Mouse (Mus musculus): Measurements from ENCODE around the gene Plcb4. TPM values are rescaled to one million over a fixed set of nuclear protein-coding genes. Genes with fewer than 3 reads are reported as not detected.

Gene Plcb4
- polyA plus RNA-seq, 1 experiment from 2014 or later: 33.8 TPM

DNA sequence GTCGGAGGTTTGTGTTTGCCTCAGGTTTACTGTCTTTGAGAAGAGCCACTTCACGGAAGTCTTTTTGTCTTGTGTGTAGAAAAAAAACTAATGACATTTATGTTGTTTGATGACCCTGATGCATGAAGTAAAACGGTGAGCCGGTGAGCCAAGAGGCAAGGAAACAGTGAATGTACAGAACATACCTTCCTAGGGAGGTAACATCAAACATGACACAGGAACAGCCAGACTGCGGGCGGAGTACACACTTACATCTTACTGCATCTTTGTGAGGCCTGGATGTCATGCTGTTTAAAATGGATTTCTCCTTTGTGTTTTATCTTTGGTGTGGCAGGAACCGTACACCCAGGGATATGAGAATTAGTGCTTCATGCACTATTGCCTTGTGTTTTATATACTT is 340.1 kb downstream of the Plcb4 start:
- Histone ChIP-seq H3K4me2 (no peak overlapping the region), H3K27ac (ENCODE audit: low read depth, low read length) (no peak overlapping the region), H3K9ac (ENCODE audit: low read depth, low read length) (no peak overlapping the region), H3K4me1 (ENCODE audit: control insufficient read depth, insufficient read depth, low read length) (no peaks in the 10 kb centered on the region), H3K4me3 (ENCODE audit: low read depth, low read length) (no peak overlapping the region), H3K27me3 (ENCODE audit: control insufficient read depth, insufficient read depth, low read length) (no peaks in the 10 kb centered on the region), H3K36me3 (ENCODE audit: control insufficient read depth, insufficient read depth, low read length) (peaks cover 2% of the 10 kb centered on the region; the same call in 1 of the 2 replicates), H3K9me3 (replicated peaks; ENCODE audit: control insufficient read depth, low read length) (no peaks in the 10 kb centered on the region)
- WGBS (ENCODE audit: insufficient replicate concordance): 91% methylated on average over 7 of the region's 7 CpGs
- no peak for ATAC-seq (replicated peaks; ENCODE audit: insufficient number of reproducible peaks, low FRiP score, low TSS enrichment)

- H3K4me2 ChIP-seq: no peak overlapping the region
- no peaks in the 10 kb centered on the region for H3K4me1 ChIP-seq (ENCODE audit: control insufficient read depth, insufficient read depth, low read length)
- no peaks in the 10 kb centered on the region for H3K9me3 ChIP-seq (replicated peaks; ENCODE audit: control insufficient read depth, low read length)
- H3K27me3 ChIP-seq (ENCODE audit: control insufficient read depth, insufficient read depth, low read length): no peaks in the 10 kb centered on the region
- H3K4me3 ChIP-seq (ENCODE audit: low read depth, low read length): no peak overlapping the region
- H3K36me3 ChIP-seq (ENCODE audit: control insufficient read depth, insufficient read depth, low read length): peaks cover 2% of the 10 kb centered on the region; the same call in 1 of the 2 replicates
- H3K27ac ChIP-seq (ENCODE audit: low read depth, low read length): no peak overlapping the region
- no peak for ATAC-seq (replicated peaks; ENCODE audit: insufficient number of reproducible peaks, low FRiP score, low TSS enrichment)
- 72% methylated on average over 1 of the region's 1 CpGs for WGBS (ENCODE audit: insufficient replicate concordance)
- no peak overlapping the region for H3K9ac ChIP-seq (ENCODE audit: low read depth, low read length)
Observed at GRCm38 (mm10) chr2:135999361-135999760, 340.6 kb downstream of the Plcb4 start.

DNA sequence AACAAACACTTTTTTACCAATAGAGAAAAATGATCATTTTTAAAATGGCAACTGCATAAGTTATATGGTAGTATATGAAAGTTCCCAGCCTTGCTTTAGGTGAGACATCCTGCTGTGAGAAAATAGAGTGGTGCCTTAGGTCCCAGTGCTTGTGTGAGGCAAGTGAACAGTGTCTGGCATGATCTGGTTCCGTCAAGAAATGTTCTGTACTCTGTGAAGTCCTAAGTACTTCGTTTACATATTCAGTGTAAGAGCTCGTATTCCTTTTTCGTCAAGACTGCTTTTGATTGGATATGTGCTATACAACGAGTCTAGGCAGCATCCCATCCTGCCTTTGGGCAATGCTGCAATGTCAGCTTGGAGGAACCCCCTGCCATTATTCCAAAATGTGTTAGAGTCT is 342.1 kb downstream of the Plcb4 start:
- Histone ChIP-seq H3K9me3 (replicated peaks; ENCODE audit: control insufficient read depth, low read length) (no peaks in the 10 kb centered on the region), H3K4me1 (ENCODE audit: control insufficient read depth, insufficient read depth, low read length) (no peaks in the 10 kb centered on the region), H3K4me3 (ENCODE audit: low read depth, low read length) (no peak overlapping the region), H3K4me2 (no peak overlapping the region), H3K36me3 (ENCODE audit: control insufficient read depth, insufficient read depth, low read length) (peaks cover 2% of the 10 kb centered on the region; the same call in 1 of the 2 replicates), H3K27me3 (ENCODE audit: control insufficient read depth, insufficient read depth, low read length) (no peaks in the 10 kb centered on the region), H3K27ac (ENCODE audit: low read depth, low read length) (no peak overlapping the region), H3K9ac (ENCODE audit: low read depth, low read length) (no peak overlapping the region)
- WGBS (ENCODE audit: insufficient replicate concordance): 70% methylated on average over 5 of the region's 5 CpGs
- ATAC-seq (replicated peaks; ENCODE audit: insufficient number of reproducible peaks, low FRiP score, low TSS enrichment): no peak

DNA sequence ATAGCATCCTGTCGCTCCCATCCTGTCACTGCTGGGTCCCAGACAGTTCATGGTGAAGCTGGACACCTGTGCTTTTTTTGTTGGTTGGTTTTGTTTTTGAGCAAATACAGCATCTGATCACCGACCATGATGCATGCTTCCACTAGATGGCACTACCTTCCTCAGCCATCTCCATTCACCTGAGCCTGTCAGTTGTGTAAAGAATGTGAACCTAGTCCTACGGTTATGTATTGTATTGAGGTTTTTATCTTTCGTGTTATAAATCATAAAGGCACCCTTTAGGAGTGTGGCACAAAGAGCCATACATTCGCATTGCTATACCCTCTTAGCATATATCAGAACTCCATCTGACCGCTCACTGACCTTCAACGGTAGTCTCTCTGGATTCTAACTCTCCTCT is 343.3 kb downstream of the Plcb4 start:
- Histone ChIP-seq H3K4me1 (ENCODE audit: control insufficient read depth, insufficient read depth, low read length) (no peaks in the 10 kb centered on the region), H3K27ac (ENCODE audit: low read depth, low read length) (no peak overlapping the region), H3K4me2 (no peak overlapping the region), H3K9ac (ENCODE audit: low read depth, low read length) (no peak overlapping the region), H3K9me3 (replicated peaks; ENCODE audit: control insufficient read depth, low read length) (no peaks in the 10 kb centered on the region), H3K4me3 (ENCODE audit: low read depth, low read length) (no peak overlapping the region), H3K36me3 (ENCODE audit: control insufficient read depth, insufficient read depth, low read length) (peaks cover 2% of the 10 kb centered on the region; the same call in 1 of the 2 replicates), H3K27me3 (ENCODE audit: control insufficient read depth, insufficient read depth, low read length) (no peaks in the 10 kb centered on the region)
- no peak for ATAC-seq (replicated peaks; ENCODE audit: insufficient number of reproducible peaks, low FRiP score, low TSS enrichment)
- WGBS (ENCODE audit: insufficient replicate concordance): 56% methylated on average over 7 of the region's 7 CpGs

DNA sequence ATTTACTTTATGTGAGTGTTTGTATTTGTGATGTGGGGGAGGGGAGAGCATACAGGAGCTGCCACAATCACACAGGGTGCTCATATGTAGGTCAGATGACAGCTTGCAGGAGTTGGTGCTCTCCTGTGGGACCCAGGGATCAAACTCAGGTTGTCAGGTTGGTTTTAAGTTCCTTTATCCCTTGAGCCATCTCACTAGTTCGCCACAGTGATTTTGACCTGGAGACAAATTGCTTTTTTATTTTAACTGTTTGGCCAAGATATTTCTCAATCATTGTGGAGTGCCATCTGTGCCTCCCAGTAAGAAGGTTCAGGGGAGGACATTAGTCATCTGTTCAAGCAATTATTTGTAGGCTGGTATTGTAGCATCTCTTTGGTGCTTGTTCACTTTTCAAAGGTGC is 345.0 kb downstream of the Plcb4 start:
- no peak overlapping the region for H3K27ac ChIP-seq (ENCODE audit: low read depth, low read length)
- no peaks in the 10 kb centered on the region for H3K4me1 ChIP-seq (ENCODE audit: control insufficient read depth, insufficient read depth, low read length)
- no peak overlapping the region for H3K4me2 ChIP-seq
- H3K9me3 ChIP-seq (replicated peaks; ENCODE audit: control insufficient read depth, low read length): no peaks in the 10 kb centered on the region
- ATAC-seq (replicated peaks; ENCODE audit: insufficient number of reproducible peaks, low FRiP score, low TSS enrichment): no peak
- H3K4me3 ChIP-seq (ENCODE audit: low read depth, low read length): no peak overlapping the region
- H3K36me3 ChIP-seq (ENCODE audit: control insufficient read depth, insufficient read depth, low read length): peaks cover 3% of the 10 kb centered on the region; the same call in 1 of the 2 replicates
- 78% methylated on average over 1 of the region's 1 CpGs for WGBS (ENCODE audit: insufficient replicate concordance)
- H3K27me3 ChIP-seq (ENCODE audit: control insufficient read depth, insufficient read depth, low read length): no peaks in the 10 kb centered on the region
- no peak overlapping the region for H3K9ac ChIP-seq (ENCODE audit: low read depth, low read length)

DNA sequence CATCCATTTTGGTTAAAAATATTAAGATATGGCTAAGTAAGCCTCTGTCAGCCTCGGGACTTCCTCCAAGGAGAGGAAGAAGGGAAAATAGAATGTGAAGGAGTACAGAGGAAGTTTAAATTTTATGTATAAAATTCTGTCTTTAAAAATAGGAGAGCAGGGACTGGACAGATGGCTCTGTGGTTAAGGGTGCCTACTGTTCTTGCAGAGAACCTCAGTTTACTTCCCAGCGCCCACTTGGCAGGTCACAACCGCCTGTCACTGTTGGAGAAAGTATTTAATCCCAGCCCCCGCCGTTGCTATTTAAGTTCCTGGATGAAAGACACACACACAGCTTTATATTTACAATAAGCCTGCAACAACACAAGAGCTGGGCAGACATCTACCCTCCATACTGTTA is 347.5 kb downstream of the Plcb4 start:
- Histone ChIP-seq H3K27ac (ENCODE audit: low read depth, low read length) (no peak overlapping the region), H3K9ac (ENCODE audit: low read depth, low read length) (no peak overlapping the region), H3K4me3 (ENCODE audit: low read depth, low read length) (no peak overlapping the region), H3K36me3 (ENCODE audit: control insufficient read depth, insufficient read depth, low read length) (peaks cover 4% of the 10 kb centered on the region; the same call in 1 of the 2 replicates), H3K4me1 (ENCODE audit: control insufficient read depth, insufficient read depth, low read length) (no peaks in the 10 kb centered on the region), H3K4me2 (no peak overlapping the region), H3K27me3 (ENCODE audit: control insufficient read depth, insufficient read depth, low read length) (no peaks in the 10 kb centered on the region), H3K9me3 (replicated peaks; ENCODE audit: control insufficient read depth, low read length) (no peaks in the 10 kb centered on the region)
- no peak for ATAC-seq (replicated peaks; ENCODE audit: insufficient number of reproducible peaks, low FRiP score, low TSS enrichment)
- 87% methylated on average over 5 of the region's 5 CpGs for WGBS (ENCODE audit: insufficient replicate concordance)

DNA sequence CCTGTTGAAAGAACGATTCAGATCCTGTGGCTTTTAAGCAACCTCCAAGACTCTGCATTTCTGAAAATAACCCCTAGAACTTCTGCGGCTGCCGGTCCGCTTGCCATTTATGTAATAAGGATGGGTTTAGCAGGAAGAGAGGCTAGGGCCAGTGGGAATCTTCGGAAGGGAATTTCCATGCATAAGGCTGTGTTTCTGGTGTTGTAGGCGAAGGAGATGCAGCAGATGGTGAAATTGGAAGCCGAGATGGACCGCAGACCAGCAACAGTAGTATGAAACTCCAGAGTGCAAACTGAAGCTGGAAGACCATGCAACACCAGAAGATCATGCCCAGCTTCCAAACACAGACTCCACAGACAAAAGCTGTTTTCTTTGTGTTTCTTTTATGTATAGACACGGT is 353.9 kb downstream of the Plcb4 start:
- Histone ChIP-seq H3K9me3 (replicated peaks; ENCODE audit: control insufficient read depth, low read length) (no peaks in the 10 kb centered on the region), H3K27me3 (ENCODE audit: control insufficient read depth, insufficient read depth, low read length) (no peaks in the 10 kb centered on the region), H3K4me3 (ENCODE audit: low read depth, low read length) (no peak overlapping the region), H3K4me1 (ENCODE audit: control insufficient read depth, insufficient read depth, low read length) (no peaks in the 10 kb centered on the region), H3K36me3 (ENCODE audit: control insufficient read depth, insufficient read depth, low read length) (0 out of 2 replicates have a peak, but pooled peaks cover 2% of the 10 kb centered on the region), H3K27ac (ENCODE audit: low read depth, low read length) (no peak overlapping the region), H3K4me2 (no peak overlapping the region), H3K9ac (ENCODE audit: low read depth, low read length) (no peak overlapping the region)
- 88% methylated on average over 9 of the region's 9 CpGs for WGBS (ENCODE audit: insufficient replicate concordance)
- ATAC-seq (replicated peaks; ENCODE audit: insufficient number of reproducible peaks, low FRiP score, low TSS enrichment): no peak

- Histone ChIP-seq H3K4me1 (ENCODE audit: control insufficient read depth, insufficient read depth, low read length) (no peaks in the 10 kb centered on the region; the same call in 1 of the 2 replicates), H3K9ac (ENCODE audit: low read depth, low read length) (no peak overlapping the region), H3K27ac (ENCODE audit: low read depth, low read length) (no peak overlapping the region), H3K27me3 (ENCODE audit: control insufficient read depth, insufficient read depth, low read length) (peaks cover 17% of the 10 kb centered on the region), H3K36me3 (ENCODE audit: control insufficient read depth, insufficient read depth, low read length) (no peaks in the 10 kb centered on the region), H3K4me2 (no peak overlapping the region), H3K4me3 (ENCODE audit: low read depth, low read length) (no peak overlapping the region), H3K9me3 (replicated peaks; ENCODE audit: control insufficient read depth, low read length) (no peaks in the 10 kb centered on the region)
- WGBS (ENCODE audit: insufficient replicate concordance): 84% methylated on average over 4 of the region's 4 CpGs
- no peak for ATAC-seq (replicated peaks; ENCODE audit: insufficient number of reproducible peaks, low FRiP score, low TSS enrichment)
Observed at GRCm38 (mm10) chr2:136048464-136048863, 389.7 kb downstream of the Plcb4 start.

DNA sequence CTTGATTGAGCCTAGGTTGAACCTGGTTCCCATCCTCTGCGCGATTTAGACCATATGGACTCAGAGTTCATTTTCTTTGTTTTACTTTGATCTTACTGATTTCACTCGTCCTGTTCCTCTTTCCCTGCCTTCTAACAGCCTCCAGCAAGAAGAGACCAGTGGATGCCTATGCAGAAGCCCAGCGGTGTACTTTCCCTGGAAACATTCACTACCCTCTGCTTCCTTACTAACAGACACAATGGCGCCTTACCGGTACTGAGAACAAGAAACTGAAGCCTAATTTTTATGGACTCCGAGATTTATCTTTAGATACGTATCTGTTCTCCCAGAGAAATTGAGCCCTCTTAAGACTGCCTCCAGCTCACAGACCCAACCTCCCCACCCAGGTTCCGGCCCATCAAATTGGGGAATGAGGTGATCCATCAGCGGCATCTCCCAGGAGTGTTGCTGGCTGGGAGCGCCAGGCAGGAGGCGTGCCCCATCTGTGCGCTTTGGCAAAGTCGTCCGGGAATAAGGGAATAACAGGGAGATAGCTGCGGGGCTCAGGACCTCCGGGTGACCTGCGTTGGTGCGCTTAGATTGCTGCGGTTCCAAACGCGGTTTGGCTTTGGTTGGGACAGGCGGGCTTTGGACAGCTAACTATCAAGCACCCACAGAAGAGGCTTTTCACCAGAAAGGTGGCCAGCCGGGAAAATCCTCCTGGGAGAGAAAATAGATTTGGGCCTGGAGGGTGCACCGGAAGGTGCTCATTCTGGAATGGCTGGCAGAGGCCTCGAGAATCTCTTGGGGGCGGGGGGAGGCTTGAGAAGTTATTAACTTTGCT is 392.2 kb downstream of the Plcb4 start:
- Histone ChIP-seq H3K36me3 (ENCODE audit: control insufficient read depth, insufficient read depth, low read length) (no peaks in the 10 kb centered on the region), H3K4me3 (ENCODE audit: low read depth, low read length) (peak overlapping the region; percentile 22; the same call in 1 of the 2 replicates), H3K27me3 (ENCODE audit: control insufficient read depth, insufficient read depth, low read length) (peaks cover 19% of the 10 kb centered on the region), H3K9me3 (replicated peaks; ENCODE audit: control insufficient read depth, low read length) (no peaks in the 10 kb centered on the region), H3K4me1 (ENCODE audit: control insufficient read depth, insufficient read depth, low read length) (no peaks in the 10 kb centered on the region; the same call in 1 of the 2 replicates), H3K4me2 (peak overlapping the region; percentile 60), H3K27ac (ENCODE audit: low read depth, low read length) (no peak overlapping the region), H3K9ac (ENCODE audit: low read depth, low read length) (no peak overlapping the region)
- WGBS (ENCODE audit: insufficient replicate concordance): 20% methylated on average over 27 of the region's 27 CpGs
- no peak for ATAC-seq (replicated peaks; ENCODE audit: insufficient number of reproducible peaks, low FRiP score, low TSS enrichment)
